Mouse (Mus musculus) hindbrain, embryonic 12.5 days (tissue): ENCODE data around the gene Mrps6. TPM values are rescaled to one million over a fixed set of nuclear protein-coding genes. Genes with fewer than 3 reads are reported as not detected.
A peak's percentile ranks its signal among the peaks of the same experiment; 100 is the strongest.
"Not testable (repeated sequence)": the region's sequence is repeated elsewhere in the genome, so short reads cannot be mapped to it uniquely, and the experiment has no call there.

ENCODE experiments used
- ATAC-seq: fragments of 200-750 bp; cut with Nextera tagmentation; 2 replicates; pipeline ENCODE4 v1.8.0; 2017; ENCODE audit warnings: moderate TSS enrichment; ENCODE audit not compliant: low FRiP score
- H3K27ac ChIP-seq: fragments of 300-500 bp; sonication (generic); 2 replicates; pipeline ENCODE4 v1.5.1; 2016; ENCODE audit warnings: mild to moderate bottlenecking
- H3K27me3 ChIP-seq: fragments of 300-500 bp; sonication (generic); 2 replicates; pipeline ENCODE4 v1.6.1; 2016; ENCODE audit warnings: mild to moderate bottlenecking
- H3K36me3 ChIP-seq: fragments of 300-500 bp; sonication (generic); 2 replicates; pipeline ENCODE4 v1.6.1; 2016; ENCODE audit warnings: mild to moderate bottlenecking
- H3K4me1 ChIP-seq: fragments of 300-500 bp; sonication (generic); 2 replicates; pipeline ENCODE4 v1.6.1; 2016
- H3K4me2 ChIP-seq: fragments of 300-500 bp; sonication (generic); replicated peaks from 2 replicates; pipeline ENCODE4 v1.6.1; 2016; ENCODE audit warnings: mild to moderate bottlenecking
- H3K4me3 ChIP-seq: fragments of 300-500 bp; sonication (generic); 2 replicates; pipeline ENCODE4 v1.5.1; 2016; ENCODE audit warnings: mild to moderate bottlenecking
- H3K9ac ChIP-seq: fragments of 300-500 bp; sonication (generic); 2 replicates; pipeline ENCODE4 v1.6.1; 2016; ENCODE audit warnings: mild to moderate bottlenecking, moderate library complexity
- H3K9me3 ChIP-seq: fragments of 300-500 bp; sonication (generic); replicated peaks from 2 replicates; pipeline ENCODE4 v1.6.1; 2016; ENCODE audit warnings: mild to moderate bottlenecking
- WGBS: fragments of 180-500 bp; shearing (Covaris S2); methylation state at CpG from one replicate; pipeline ENCODE4 v1.1.7; 2016; 5-methylcytosine and 5-hydroxymethylcytosine counted together
- polyA plus RNA-seq: library from polyadenylated mRNA; unstranded; fragments of >200 nt; fragmentation: Nextera tagmentation; extraction: Ambion mirVana; gene quantifications from 2 replicates; pipeline ENCODE4 v1.2.1, GENCODE M21; 2016

Gene Mrps6
- polyA plus RNA-seq, 1 experiment from 2014 or later = 139 TPM

GRCm38 (mm10) chr16:92076797-92077196 is 18.7 kb downstream of the Mrps6 start:
- Histone ChIP-seq H3K27ac (no peak overlapping the region), H3K27me3 (no peaks in the 10 kb centered on the region), H3K36me3 (peaks cover 25% of the 10 kb centered on the region), H3K4me3 (no peak overlapping the region), H3K4me1 (peaks cover 2% of the 10 kb centered on the region; the same call in 1 of the 2 replicates), H3K9ac (no peak overlapping the region), H3K9me3 (no peaks in the 10 kb centered on the region), H3K4me2 (no peak overlapping the region)
- no peak for ATAC-seq
- 97% methylated on average over 8 of the region's 8 CpGs for WGBS

- H3K9ac ChIP-seq = no peak overlapping the region
- no peak overlapping the region for H3K27ac ChIP-seq
- H3K4me2 ChIP-seq = no peak overlapping the region
- WGBS = 83% methylated on average over 10 of the region's 10 CpGs
- no peak overlapping the region for H3K4me3 ChIP-seq
- H3K36me3 ChIP-seq = peaks cover 16% of the 10 kb centered on the region
- no peaks in the 10 kb centered on the region for H3K9me3 ChIP-seq
- peaks cover 3% of the 10 kb centered on the region; the same call in 1 of the 2 replicates for H3K4me1 ChIP-seq
- no peak for ATAC-seq
- H3K27me3 ChIP-seq = no peaks in the 10 kb centered on the region
Observed at GRCm38 (mm10) chr16:92083771-92084453, 25.8 kb downstream of the Mrps6 start.

- ATAC-seq = no peak
- Histone ChIP-seq H3K4me2 (no peak overlapping the region), H3K9me3 (no peaks in the 10 kb centered on the region), H3K36me3 (no peaks in the 10 kb centered on the region), H3K4me3 (no peak overlapping the region), H3K27me3 (no peaks in the 10 kb centered on the region), H3K9ac (no peak overlapping the region), H3K4me1 (peaks cover 7% of the 10 kb centered on the region; the same call in 1 of the 2 replicates), H3K27ac (no peak overlapping the region)
- 55% methylated on average over 3 of the region's 3 CpGs for WGBS
Observed at GRCm38 (mm10) chr16:92089225-92089624, 31.2 kb downstream of the Mrps6 start.

DNA sequence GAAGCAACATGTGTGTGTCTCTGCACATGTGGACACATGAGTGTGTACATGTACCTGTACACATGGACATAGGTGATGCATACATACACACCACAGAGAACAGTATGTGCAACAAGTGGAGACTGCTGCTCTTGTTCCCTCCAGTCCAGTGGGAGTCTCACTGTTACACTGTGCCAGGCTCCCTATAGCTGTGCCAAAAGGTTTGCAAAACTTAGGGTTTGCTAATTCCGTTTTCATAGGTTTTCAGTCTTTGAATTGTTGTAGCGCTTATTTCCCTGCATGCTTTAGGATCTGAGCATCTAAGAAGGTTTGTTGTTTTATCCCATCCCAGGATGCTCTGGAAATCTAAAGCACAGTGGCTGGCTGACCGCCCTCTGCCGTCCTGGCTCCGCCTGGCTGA is 33.8 kb downstream of the Mrps6 start:
- Histone ChIP-seq H3K27me3 (no peaks in the 10 kb centered on the region), H3K36me3 (no peaks in the 10 kb centered on the region), H3K4me1 (peaks cover 5% of the 10 kb centered on the region; the same call in 1 of the 2 replicates), H3K9me3 (no peaks in the 10 kb centered on the region), H3K27ac (no peak overlapping the region), H3K4me3 (no peak overlapping the region), H3K4me2 (no peak overlapping the region), H3K9ac (no peak overlapping the region)
- no peak for ATAC-seq
- WGBS = 79% methylated on average over 5 of the region's 5 CpGs

GRCm38 (mm10) chr16:92098351-92099051 is 40.4 kb downstream of the Mrps6 start:
- Histone ChIP-seq H3K9ac (no peak overlapping the region), H3K4me1 (peaks cover 9% of the 10 kb centered on the region), H3K4me3 (no peak overlapping the region), H3K27ac (no peak overlapping the region), H3K36me3 (peaks cover 6% of the 10 kb centered on the region), H3K27me3 (no peaks in the 10 kb centered on the region), H3K9me3 (no peaks in the 10 kb centered on the region), H3K4me2 (no peak overlapping the region)
- 86% methylated on average over 10 of the region's 10 CpGs for WGBS
- ATAC-seq = no peak

GRCm38 (mm10) chr16:92099598-92099997 is 41.5 kb downstream of the Mrps6 start:
- H3K27me3 ChIP-seq = no peaks in the 10 kb centered on the region
- peaks cover 6% of the 10 kb centered on the region for H3K36me3 ChIP-seq
- no peaks in the 10 kb centered on the region for H3K9me3 ChIP-seq
- no peak for ATAC-seq
- H3K4me3 ChIP-seq = no peak overlapping the region
- no peak overlapping the region for H3K27ac ChIP-seq
- no peak overlapping the region for H3K4me2 ChIP-seq
- no peak overlapping the region for H3K9ac ChIP-seq
- peaks cover 15% of the 10 kb centered on the region for H3K4me1 ChIP-seq
- WGBS = 82% methylated on average over 16 of the region's 16 CpGs

GRCm38 (mm10) chr16:92100111-92100510 is 42.0 kb downstream of the Mrps6 start:
- peaks cover 6% of the 10 kb centered on the region for H3K36me3 ChIP-seq
- H3K27me3 ChIP-seq = no peaks in the 10 kb centered on the region
- no peak overlapping the region for H3K9ac ChIP-seq
- no peak overlapping the region for H3K4me3 ChIP-seq
- ATAC-seq = no peak
- 76% methylated on average over 4 of the region's 4 CpGs for WGBS
- peaks cover 15% of the 10 kb centered on the region for H3K4me1 ChIP-seq
- H3K9me3 ChIP-seq = no peaks in the 10 kb centered on the region
- no peak overlapping the region for H3K4me2 ChIP-seq
- no peak overlapping the region for H3K27ac ChIP-seq

- no peak for ATAC-seq
- Histone ChIP-seq H3K9ac (no peak overlapping the region), H3K27me3 (no peaks in the 10 kb centered on the region), H3K9me3 (no peaks in the 10 kb centered on the region), H3K36me3 (peaks cover 6% of the 10 kb centered on the region), H3K4me3 (no peak overlapping the region), H3K4me2 (no peak overlapping the region), H3K4me1 (peaks cover 15% of the 10 kb centered on the region), H3K27ac (no peak overlapping the region)
- whole genome bisulfite sequencing = 79% methylated on average over 5 of the region's 5 CpGs
Observed at GRCm38 (mm10) chr16:92102115-92102514, 44.0 kb downstream of the Mrps6 start.

DNA sequence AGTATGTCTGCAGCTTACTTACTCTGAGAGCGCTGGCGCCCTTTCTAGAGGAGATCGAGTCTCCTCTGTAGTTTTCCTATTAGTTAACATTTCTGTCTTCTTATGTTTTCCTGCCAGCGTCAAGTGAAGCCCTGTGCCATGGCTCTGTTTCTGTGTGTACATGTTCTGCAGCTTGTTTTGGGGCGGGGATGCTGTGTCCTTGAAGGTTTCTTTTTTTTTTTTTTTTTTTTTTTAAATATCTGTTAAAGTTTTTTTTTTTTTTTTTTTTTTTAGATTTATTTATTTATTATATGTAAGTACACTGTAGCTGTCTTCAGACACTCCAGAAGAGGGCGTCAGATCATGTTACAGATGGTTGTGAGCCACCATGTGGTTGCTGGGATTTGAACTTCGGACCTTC is 44.9 kb downstream of the Mrps6 start:
- H3K36me3 ChIP-seq, H3K27me3 ChIP-seq, H3K27ac ChIP-seq, H3K9me3 ChIP-seq, H3K9ac ChIP-seq, ATAC-seq, H3K4me2 ChIP-seq, H3K4me3 ChIP-seq: not testable (repeated sequence)
- 95% methylated on average over 6 of the region's 7 CpGs for WGBS
- peaks cover 15% of the 10 kb centered on the region for H3K4me1 ChIP-seq

GRCm38 (mm10) chr16:92103572-92104331 is 45.7 kb downstream of the Mrps6 start:
- H3K27ac ChIP-seq = peak overlapping the region; percentile 55; the same call in 1 of the 2 replicates

GRCm38 (mm10) chr16:92104332-92104590 is 46.2 kb downstream of the Mrps6 start:
- no peak overlapping the region for H3K9ac ChIP-seq
- H3K27ac ChIP-seq = no peak overlapping the region
- peaks cover 6% of the 10 kb centered on the region for H3K36me3 ChIP-seq
- no peaks in the 10 kb centered on the region for H3K9me3 ChIP-seq
- no peak for ATAC-seq
- H3K4me1 ChIP-seq = peaks cover 15% of the 10 kb centered on the region
- H3K4me2 ChIP-seq = no peak overlapping the region
- no peaks in the 10 kb centered on the region for H3K27me3 ChIP-seq
- WGBS = 79% methylated on average over 2 of the region's 2 CpGs
- H3K4me3 ChIP-seq = no peak overlapping the region

More at GRCm38 (mm10) chr16:92103572-92104331, 45.7 kb downstream of the Mrps6 start:
- Histone ChIP-seq H3K4me2 (no peak overlapping the region), H3K36me3 (peaks cover 6% of the 10 kb centered on the region), H3K9me3 (no peaks in the 10 kb centered on the region), H3K9ac (no peak overlapping the region; the same call in 1 of the 2 replicates), H3K4me1 (peaks cover 15% of the 10 kb centered on the region), H3K27me3 (no peaks in the 10 kb centered on the region), H3K4me3 (no peak overlapping the region)
- 22% methylated on average over 9 of the region's 9 CpGs for WGBS
- ATAC-seq = peak; percentile 61; the same call in 1 of the 2 replicates

- 95% methylated on average over 2 of the region's 2 CpGs for WGBS
- Histone ChIP-seq H3K9ac (no peak overlapping the region), H3K27ac (no peak overlapping the region), H3K9me3 (no peaks in the 10 kb centered on the region), H3K4me2 (no peak overlapping the region), H3K36me3 (peaks cover 3% of the 10 kb centered on the region), H3K4me3 (no peak overlapping the region), H3K27me3 (no peaks in the 10 kb centered on the region), H3K4me1 (peaks cover 13% of the 10 kb centered on the region)
- no peak for ATAC-seq
Observed at GRCm38 (mm10) chr16:92104951-92105350, 46.9 kb downstream of the Mrps6 start.
